Mouse (Mus musculus) urinary bladder, postnatal 14 days (tissue): ENCODE measurements around the gene Cemip2.

Experiments used
- DNase-seq: peaks from one replicate; pipeline ENCODE4 v3.0.0; 2021; ENCODE audit warnings: low spot score

Gene Cemip2

DNA sequence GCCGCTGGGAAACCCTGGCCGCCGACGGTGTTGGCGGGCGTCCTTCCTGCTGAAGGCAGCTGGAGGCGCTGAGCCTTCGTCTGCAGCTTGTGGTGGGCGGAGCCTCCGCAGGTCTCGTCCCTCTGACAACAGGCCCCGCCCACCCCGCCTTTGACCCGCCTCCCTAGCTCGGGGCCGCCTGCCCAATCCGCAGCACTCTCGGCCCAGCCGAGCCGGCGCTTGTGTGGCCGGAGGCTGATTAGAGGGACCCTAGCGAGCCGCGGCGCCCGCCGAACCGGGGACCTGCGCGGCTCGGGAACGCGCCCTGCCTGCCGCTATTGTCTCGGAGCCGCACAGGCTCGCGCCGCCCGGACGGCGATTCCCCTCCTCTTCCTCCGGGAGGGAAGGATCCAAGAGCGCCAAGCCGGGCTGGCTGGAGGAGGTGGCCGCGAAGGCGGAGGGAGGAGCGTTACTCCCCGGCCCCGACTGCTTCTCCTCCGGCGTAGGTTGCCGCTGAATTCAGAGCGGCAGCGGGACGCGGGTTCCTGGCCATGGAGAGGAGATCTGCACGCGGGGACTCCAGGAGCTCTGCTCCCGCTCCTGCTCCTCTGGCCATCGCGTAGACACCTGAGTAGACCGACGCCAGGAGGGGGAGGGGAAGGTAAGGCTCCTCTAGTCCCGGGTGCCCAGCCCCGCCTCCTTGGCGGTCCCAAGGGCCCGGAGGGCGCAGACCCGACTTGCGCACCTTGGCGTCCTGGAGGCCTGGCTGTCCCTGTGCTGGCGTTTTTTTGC lies at the start of gene Cemip2:
Gene Cemip2, plus strand, starts transcription at position 196 of the 771 bp plus-strand sequence.
- peak; percentile 98 for DNase-seq

DNA sequence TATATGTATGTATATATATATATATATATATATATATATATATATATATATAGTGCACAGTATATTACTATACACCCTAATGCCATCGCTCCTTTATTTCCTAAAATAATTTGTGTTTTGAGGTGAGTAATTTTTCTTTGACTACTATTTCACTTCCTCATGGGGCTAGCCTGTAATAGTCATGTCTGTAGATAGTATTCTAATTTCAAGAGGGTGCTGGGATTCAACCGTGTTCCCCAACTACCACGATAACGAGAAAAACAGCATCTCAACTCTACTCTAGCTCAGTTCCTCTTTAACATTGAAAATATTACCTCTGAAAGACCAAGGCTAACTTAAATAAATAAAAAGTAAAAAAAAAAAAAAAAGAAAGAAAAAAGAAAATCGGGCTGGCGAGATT lies 49.8 kb upstream of the Cemip2 start:
- no peak for DNase-seq

GRCm38 (mm10) chr19:21731887-21732286 lies 46.3 kb upstream of the Cemip2 start:
- DNase-seq: no peak

- no peak for DNase-seq
Measured at GRCm38 (mm10) chr19:21733176-21733575, 45.0 kb upstream of the Cemip2 start.

GRCm38 (mm10) chr19:21734112-21734511 lies 44.0 kb upstream of the Cemip2 start:
- DNase-seq: peak; percentile 24

- DNase-seq: peak; percentile 11
Measured at GRCm38 (mm10) chr19:21737446-21737845, 40.7 kb upstream of the Cemip2 start.

GRCm38 (mm10) chr19:21737881-21738590 lies 40.1 kb upstream of the Cemip2 start:
- DNase-seq: peak; percentile 42

DNA sequence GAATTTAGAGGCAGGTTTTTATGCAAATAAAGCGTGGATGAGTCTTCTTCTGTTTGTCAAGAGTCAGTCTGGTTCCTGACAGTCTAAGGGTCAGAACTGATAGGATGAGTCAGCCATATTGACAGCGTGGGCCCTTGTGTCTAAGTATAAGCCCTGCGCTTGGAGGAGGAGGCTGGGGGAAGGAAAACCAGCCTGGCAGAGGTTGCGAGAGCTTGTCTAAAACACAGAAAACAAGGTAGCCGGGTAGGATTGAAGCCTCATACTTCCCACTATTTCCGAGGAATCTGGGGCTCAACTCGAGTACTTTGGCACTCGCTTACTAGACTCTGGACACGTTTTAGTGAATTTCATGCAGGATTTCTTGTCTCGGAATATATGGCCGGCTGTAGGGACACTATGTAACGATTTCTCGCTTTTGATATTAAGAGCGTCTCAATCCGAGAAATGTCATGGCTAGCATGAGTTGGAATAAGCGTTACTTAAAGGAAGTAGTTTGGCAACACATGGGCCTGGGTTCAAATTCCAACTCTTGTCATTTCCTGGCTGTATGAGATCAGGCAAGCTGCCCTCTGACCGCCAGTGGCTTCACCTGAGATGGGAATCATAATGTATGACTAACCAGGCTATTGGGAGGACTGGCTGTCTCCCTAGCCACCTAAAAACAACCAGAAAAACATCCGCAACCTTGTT lies 39.4 kb upstream of the Cemip2 start:
- DNase-seq: no peak

DNA sequence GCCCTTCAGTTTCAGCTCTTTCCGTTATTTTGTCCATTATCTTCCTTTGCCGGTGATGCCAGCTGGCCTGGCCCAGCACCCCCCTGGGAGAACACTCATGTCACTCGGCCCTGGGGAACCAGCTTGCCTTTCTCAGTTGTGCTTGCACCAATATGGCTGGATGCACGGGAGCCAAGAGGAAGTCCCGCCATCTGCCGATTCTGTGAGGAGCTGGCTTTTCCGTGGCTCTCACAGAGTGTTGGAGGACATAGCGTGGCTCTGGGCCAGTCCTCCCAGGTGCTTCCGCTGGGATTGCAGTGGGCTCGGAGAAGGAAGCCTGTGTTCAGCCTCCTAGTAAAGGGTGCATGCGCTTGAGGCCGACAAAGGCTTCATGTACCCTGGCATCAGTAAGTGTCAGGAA lies 36.0 kb upstream of the Cemip2 start:
- DNase-seq: no peak

GRCm38 (mm10) chr19:21745586-21745985 lies 32.6 kb upstream of the Cemip2 start:
- DNase-seq: no peak

DNA sequence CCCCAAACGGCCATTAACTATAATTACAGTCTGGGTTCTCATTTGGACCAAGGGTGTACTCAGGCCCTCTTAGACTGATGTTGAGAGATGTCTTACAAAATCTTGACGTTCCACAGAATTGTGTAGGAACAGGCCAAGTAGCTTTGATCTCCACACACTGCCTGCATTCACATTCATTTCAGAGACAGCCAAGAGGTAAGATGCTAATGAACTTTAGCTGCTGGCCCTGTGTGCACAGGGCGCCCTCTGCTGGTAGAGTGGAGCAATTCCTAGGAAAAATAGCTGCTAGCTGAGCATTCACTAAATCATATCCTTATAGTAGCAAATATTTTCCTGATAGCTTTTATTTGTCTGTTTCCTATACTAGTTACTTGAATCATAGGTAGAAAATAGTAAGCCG lies 30.8 kb upstream of the Cemip2 start:
- peak; percentile 63 for DNase-seq

DNA sequence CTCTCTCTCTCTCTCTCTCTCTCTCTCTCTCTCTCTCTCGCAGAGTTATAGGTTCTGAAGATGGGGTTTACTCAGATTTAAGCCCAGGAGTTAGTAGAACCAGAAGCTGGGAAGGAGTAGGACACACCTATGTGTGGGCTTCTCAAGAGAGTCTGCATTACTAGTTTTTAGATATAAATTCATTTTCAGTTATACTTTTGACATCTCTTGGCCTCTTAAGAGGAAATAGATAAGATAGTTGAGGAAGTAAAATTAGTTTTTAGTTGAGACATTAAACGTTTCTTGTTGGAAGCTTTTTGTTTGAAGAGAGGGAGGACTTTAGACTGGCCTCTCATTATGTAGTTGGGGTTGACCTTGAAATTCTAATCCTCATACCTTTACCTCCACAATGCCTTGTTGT lies 28.0 kb upstream of the Cemip2 start:
- DNase-seq: no peak

DNA sequence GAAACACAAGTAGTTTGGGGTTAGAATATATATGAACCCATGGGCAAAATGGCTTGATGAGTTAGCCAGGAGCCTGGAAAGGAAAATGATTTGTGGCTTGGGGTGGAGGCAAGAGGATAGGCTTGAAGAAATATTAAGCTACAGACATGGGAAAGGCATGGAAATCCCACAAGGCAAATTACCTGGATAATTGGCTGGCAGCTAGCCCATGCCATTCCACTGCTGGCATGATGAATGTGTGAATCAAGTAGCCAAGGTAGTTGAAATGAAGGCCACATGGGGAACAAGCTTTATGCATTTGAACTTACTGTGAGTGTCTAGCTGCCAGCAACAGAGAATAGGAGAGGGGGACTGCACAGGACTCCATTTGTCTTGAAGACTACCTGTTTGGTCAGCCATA lies 16.5 kb upstream of the Cemip2 start:
- no peak for DNase-seq

GRCm38 (mm10) chr19:21764013-21764412 lies 14.1 kb upstream of the Cemip2 start:
- no peak for DNase-seq

- DNase-seq: no peak
Measured at GRCm38 (mm10) chr19:21764738-21765137, 13.4 kb upstream of the Cemip2 start.

DNA sequence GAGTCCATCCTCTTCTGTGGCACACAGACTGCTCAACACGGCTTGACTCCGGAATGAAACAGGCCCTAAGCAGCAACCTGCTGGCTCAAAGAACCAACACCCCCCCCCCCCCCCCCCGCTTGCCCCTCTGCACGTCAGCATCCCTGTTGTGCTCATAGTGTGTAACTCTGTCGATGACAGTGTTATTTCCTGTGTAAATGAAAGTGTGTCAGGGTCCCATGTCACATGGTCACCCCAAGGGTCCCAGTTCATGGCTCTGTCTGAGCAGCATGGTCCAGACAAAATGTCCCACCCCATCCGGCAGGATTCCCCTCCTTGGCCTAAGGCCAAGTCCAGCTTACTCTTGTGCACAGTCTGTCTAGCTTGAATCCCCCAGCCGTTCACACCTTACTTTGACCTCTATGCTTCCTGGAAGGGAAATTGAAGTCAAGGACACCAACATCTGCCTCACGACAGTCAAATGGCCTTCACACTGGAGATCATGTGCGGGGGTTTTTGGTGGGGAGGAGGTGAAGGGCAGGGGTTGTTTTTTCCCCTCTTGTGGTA lies 10.6 kb upstream of the Cemip2 start:
- no peak for DNase-seq

DNA sequence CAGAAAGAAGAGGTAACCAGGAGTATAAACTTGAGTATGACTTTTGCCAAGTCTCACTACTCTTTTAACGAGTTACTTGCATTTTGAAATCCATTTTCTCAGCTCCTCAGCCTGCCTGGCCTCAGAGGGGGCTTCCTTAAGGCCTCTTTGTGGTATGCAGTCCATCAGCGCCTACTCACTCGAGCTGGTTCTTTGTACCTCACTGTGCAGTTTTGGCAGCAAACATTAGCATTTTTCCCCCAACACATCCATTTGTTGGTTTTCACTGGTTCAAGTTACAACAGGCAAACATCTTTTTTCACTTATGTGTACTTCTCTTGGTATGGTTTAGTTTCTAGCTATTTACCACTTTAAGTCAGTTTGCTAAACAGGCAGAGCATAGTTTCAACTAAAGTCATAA lies 8.3 kb upstream of the Cemip2 start:
- DNase-seq: no peak

GRCm38 (mm10) chr19:21771586-21771985 lies 6.6 kb upstream of the Cemip2 start:
- DNase-seq: no peak

GRCm38 (mm10) chr19:21773621-21774020 lies 4.5 kb upstream of the Cemip2 start:
- DNase-seq: no peak

- no peak for DNase-seq
Measured at GRCm38 (mm10) chr19:21775629-21776028, 2.5 kb upstream of the Cemip2 start.

GRCm38 (mm10) chr19:21776671-21777070 lies 1.5 kb upstream of the Cemip2 start:
- DNase-seq: no peak

DNA sequence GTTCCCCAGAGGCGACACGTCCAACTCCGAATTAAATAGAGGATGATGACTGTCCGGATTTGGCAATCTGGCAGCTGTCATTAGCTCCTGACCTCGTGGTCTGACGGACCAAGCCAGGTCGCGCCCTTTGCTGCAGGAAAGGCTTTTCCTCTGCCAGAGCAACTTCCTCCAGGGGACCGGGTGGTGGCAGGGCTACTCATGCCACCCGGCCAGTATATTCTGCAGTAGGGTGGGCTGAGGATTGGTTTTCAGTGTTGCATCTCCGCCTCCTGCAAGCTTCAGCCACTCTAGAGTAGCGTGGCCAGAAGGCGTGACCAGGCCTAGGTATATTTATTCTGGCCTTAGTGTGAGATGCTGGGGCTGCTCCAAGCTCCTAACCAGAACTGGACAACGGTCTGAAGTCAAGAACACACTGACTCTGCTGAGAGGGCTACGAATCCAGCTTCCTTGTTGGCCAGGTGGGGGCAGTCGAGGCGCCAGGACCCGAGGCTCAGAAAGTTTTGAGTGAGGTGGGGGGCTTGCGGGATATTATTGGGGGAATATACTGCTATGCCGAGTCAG lies 891 bp upstream of the Cemip2 start:
- no peak for DNase-seq
